Mouse (Mus musculus) myocyte (in vitro differentiated cells): Measurements from ENCODE around the gene Npepps. TPM values are rescaled to one million over a fixed set of nuclear protein-coding genes. Genes with fewer than 3 reads are reported as not detected.

Experiments
- H3K27me3 ChIP-seq: one replicate; pipeline ENCODE4 v1.6.1; 2011; ENCODE audit not compliant: control insufficient read depth, insufficient read depth, insufficient read length
- H3K36me3 ChIP-seq: one replicate; pipeline ENCODE4 v1.6.1; 2011; ENCODE audit not compliant: control insufficient read depth, insufficient read depth
- H3K4me2 ChIP-seq: one replicate; pipeline ENCODE4 v1.6.1; 2011; ENCODE audit warnings: low read depth, control low read depth
- H3K4me3 ChIP-seq: one replicate; pipeline ENCODE4 v1.5.1; 2011; ENCODE audit warnings: mild to moderate bottlenecking, control low read depth, moderate library complexity
- H3K79me2 ChIP-seq: one replicate; pipeline ENCODE4 v1.6.1; 2011; ENCODE audit not compliant: control insufficient read depth, insufficient read depth
- H3ac ChIP-seq: one replicate; pipeline ENCODE4 v1.6.1; 2011; ENCODE audit not compliant: control insufficient read depth, insufficient read length
- CEBPB ChIP-seq: IDR thresholded peaks from 2 replicates; pipeline ENCODE4 v1.6.1; 2011; ENCODE audit warnings: mild to moderate bottlenecking, moderate library complexity; ENCODE audit not compliant: poor library complexity, insufficient read depth, severe bottlenecking
- E2F4 ChIP-seq: IDR thresholded peaks from one replicate; pipeline ENCODE4 v1.6.1; 2011; ENCODE audit warnings: mild to moderate bottlenecking, control low read depth, moderate library complexity; ENCODE audit not compliant: insufficient read depth
- MAX ChIP-seq: IDR thresholded peaks from one replicate; pipeline ENCODE4 v1.6.1; 2011; ENCODE audit warnings: low read depth, mild to moderate bottlenecking, control low read depth
- MYOD1 ChIP-seq, 3 experiments: IDR thresholded peaks; one replicate each; pipeline ENCODE4 v1.6.1; 2011; ENCODE audit warnings: control low read depth in 2 of 3, low read depth in 2 of 3, mild to moderate bottlenecking in 2 of 3, moderate library complexity in 1 of 3; ENCODE audit not compliant: insufficient read length in 2 of 3, control insufficient read depth in 1 of 3
- MYOG ChIP-seq, 3 experiments: IDR thresholded peaks; one replicate each; pipeline ENCODE4 v1.6.1; 2011; ENCODE audit warnings: control low read depth in 2 of 3, low read depth in 2 of 3, mild to moderate bottlenecking in 2 of 3; ENCODE audit not compliant: insufficient read length in 2 of 3, control insufficient read depth in 1 of 3, insufficient read depth in 1 of 3
- POLR2A ChIP-seq: IDR thresholded peaks from one replicate; pipeline ENCODE4 v1.6.1; 2011; ENCODE audit warnings: low read depth, mild to moderate bottlenecking, control low read depth, moderate library complexity; ENCODE audit not compliant: insufficient read length
- POLR2AphosphoS2 ChIP-seq: IDR thresholded peaks from one replicate; pipeline ENCODE4 v1.6.1; 2011; ENCODE audit warnings: low read depth, control low read depth; ENCODE audit not compliant: insufficient read length
- REST ChIP-seq: IDR thresholded peaks from one replicate; pipeline ENCODE4 v1.6.1; 2011; ENCODE audit warnings: mild to moderate bottlenecking, control low read depth, moderate library complexity; ENCODE audit not compliant: insufficient read depth, insufficient read length
- SRF ChIP-seq: IDR thresholded peaks from one replicate; pipeline ENCODE4 v1.6.1; 2011; ENCODE audit warnings: low read depth; ENCODE audit not compliant: control insufficient read depth, insufficient read length
- TCF12 ChIP-seq: IDR thresholded peaks from one replicate; pipeline ENCODE4 v1.6.1; 2011; ENCODE audit warnings: mild to moderate bottlenecking, control low read depth; ENCODE audit not compliant: poor library complexity, insufficient read depth, severe bottlenecking
- TCF3 ChIP-seq: IDR thresholded peaks from one replicate; pipeline ENCODE4 v1.6.1; 2011; ENCODE audit warnings: low read depth, control low read depth; ENCODE audit not compliant: insufficient read length
- USF1 ChIP-seq: IDR thresholded peaks from one replicate; pipeline ENCODE4 v1.6.1; 2011; ENCODE audit warnings: low read depth, mild to moderate bottlenecking, control low read depth, moderate library complexity
- polyA plus RNA-seq: library from polyadenylated mRNA; unstranded; fragments of >200 nt; fragmentation: generic; extraction: Trizol; gene quantifications from one replicate; pipeline ENCODE4 v1.2.1, GENCODE M21; 2012; ENCODE audit warnings: missing spikeins

Gene Npepps
- polyA plus RNA-seq, 1 experiment = 45.6 TPM

GRCm38 (mm10) chr11:97176851-97177250 is 103.6 kb downstream of the Npepps start:
- no peak overlapping the region for H3K4me3 ChIP-seq
- H3K4me2 ChIP-seq = no peak overlapping the region
- peaks cover 46% of the 10 kb centered on the region for H3K79me2 ChIP-seq
- no peaks in the 10 kb centered on the region for H3K27me3 ChIP-seq
- no peak overlapping the region for H3ac ChIP-seq
- TF ChIP-seq MYOG (IDR thresholded peaks at IDR 0.05; ENCODE audit: control insufficient read depth in 1 of 3, insufficient read depth in 1 of 3, insufficient read length in 2 of 3, low read depth in 2 of 3) = no peak
- TF ChIP-seq SRF = no peak
- no peak for TF ChIP-seq MYOD1 (IDR thresholded peaks at IDR 0.05; ENCODE audit: control insufficient read depth in 1 of 3, insufficient read length in 2 of 3, low read depth in 2 of 3)
- no peak for TF ChIP-seq POLR2A
- TF ChIP-seq USF1 = no peak
- H3K36me3 ChIP-seq = peaks cover 89% of the 10 kb centered on the region

DNA sequence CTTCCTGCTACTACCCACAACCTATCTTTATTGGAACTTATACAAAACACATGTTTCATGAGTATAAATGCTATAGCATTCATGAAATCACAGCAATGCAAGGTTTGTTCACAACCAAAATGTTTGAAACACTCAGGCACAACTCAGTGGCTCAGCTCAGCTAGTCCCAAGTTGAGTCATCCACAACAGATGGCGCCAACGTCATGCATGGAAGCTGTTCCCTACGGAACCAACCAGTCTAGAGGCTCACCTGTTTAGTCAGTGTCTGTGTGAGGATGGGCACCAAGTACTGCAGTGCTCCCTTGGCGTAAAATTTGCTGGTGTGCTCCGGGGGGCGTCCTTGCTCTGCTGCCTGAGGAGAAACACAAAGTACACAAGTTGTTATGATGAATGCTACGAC is 104.9 kb downstream of the Npepps start:
- H3ac ChIP-seq = no peak overlapping the region
- TF ChIP-seq CEBPB (no peak), TCF12 (no peak)

DNA sequence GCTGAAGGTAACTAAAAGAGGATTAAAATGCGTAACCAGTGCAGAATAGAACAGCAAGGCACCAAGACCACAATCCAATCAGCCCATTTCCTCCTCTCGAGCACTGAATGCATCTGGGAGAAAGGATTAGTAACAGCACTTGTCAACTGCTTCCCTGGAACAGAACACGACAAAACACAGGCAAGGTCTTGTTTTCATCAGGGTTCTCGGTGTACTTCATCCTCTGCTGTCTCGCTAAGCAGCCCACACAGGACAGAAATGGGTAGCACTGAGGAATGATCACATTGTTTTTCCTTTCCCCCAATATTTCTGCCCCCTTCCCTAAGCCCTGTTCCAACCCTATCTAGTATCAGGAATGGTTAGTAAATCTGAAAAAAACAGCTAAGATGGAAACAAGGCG is 120.1 kb downstream of the Npepps start:
- TF ChIP-seq USF1 = no peak
- no peak for TF ChIP-seq E2F4
- no peak for TF ChIP-seq MYOG (IDR thresholded peaks at IDR 0.05; ENCODE audit: control insufficient read depth in 1 of 3, insufficient read depth in 1 of 3, insufficient read length in 2 of 3, low read depth in 2 of 3)
- no peak for TF ChIP-seq CEBPB
- no peak for TF ChIP-seq TCF12
- no peak for TF ChIP-seq MYOD1 (IDR thresholded peaks at IDR 0.05; ENCODE audit: control insufficient read depth in 1 of 3, insufficient read length in 2 of 3, low read depth in 2 of 3)
- TF ChIP-seq POLR2AphosphoS2 = no peak
- no peak for TF ChIP-seq TCF3
- TF ChIP-seq REST = no peak
- H3K27me3 ChIP-seq = no peaks in the 10 kb centered on the region
- H3K79me2 ChIP-seq = no peaks in the 10 kb centered on the region
- no peak overlapping the region for H3ac ChIP-seq
- H3K36me3 ChIP-seq = peaks cover 85% of the 10 kb centered on the region
- no peak overlapping the region for H3K4me3 ChIP-seq
- no peak overlapping the region for H3K4me2 ChIP-seq

More for the DNA sequence above, 104.9 kb downstream of the Npepps start:
- Histone ChIP-seq H3K4me3 (no peak overlapping the region), H3K79me2 (peaks cover 33% of the 10 kb centered on the region), H3K27me3 (no peaks in the 10 kb centered on the region), H3K36me3 (peaks cover 89% of the 10 kb centered on the region), H3K4me2 (no peak overlapping the region)

GRCm38 (mm10) chr11:97156999-97157398 is 123.4 kb downstream of the Npepps start:
- no peak overlapping the region for H3K4me2 ChIP-seq
- H3K36me3 ChIP-seq = peaks cover 53% of the 10 kb centered on the region
- H3K79me2 ChIP-seq = no peaks in the 10 kb centered on the region
- no peak overlapping the region for H3ac ChIP-seq
- no peak overlapping the region for H3K4me3 ChIP-seq
- H3K27me3 ChIP-seq = no peaks in the 10 kb centered on the region
- TF ChIP-seq USF1 (no peak), REST (no peak), MAX (no peak), POLR2A (no peak), POLR2AphosphoS2 (no peak), TCF3 (no peak), SRF (no peak), MYOD1 (IDR thresholded peaks at IDR 0.05; ENCODE audit: control insufficient read depth in 1 of 3, insufficient read length in 2 of 3, low read depth in 2 of 3) (no peak)

Other genes starting within 250 kb of the Npepps start
- 1.4 TPM for gene Lrrc46, start 239.2 kb downstream of the Npepps start, polyA plus RNA-seq
- gene Mrpl10, start 239.1 kb downstream of the Npepps start, polyA plus RNA-seq = 66.0 TPM
- gene Osbpl7, start 230.0 kb downstream of the Npepps start, polyA plus RNA-seq = 1.4 TPM
- not detected for gene Tbx21, start 165.3 kb downstream of the Npepps start, polyA plus RNA-seq
- 0.22 TPM for gene Tbkbp1, start 129.1 kb downstream of the Npepps start, polyA plus RNA-seq
- 103 TPM for gene Kpnb1, start 92.8 kb downstream of the Npepps start, polyA plus RNA-seq
- gene Mrpl45, start 35.1 kb upstream of the Npepps start, polyA plus RNA-seq = 36.3 TPM
- 0.08 TPM for gene Gpr179, start 71.4 kb upstream of the Npepps start, polyA plus RNA-seq
- gene Socs7, start 81.9 kb upstream of the Npepps start, polyA plus RNA-seq = 19.8 TPM
- 41.9 TPM for gene Arhgap23, start 134.9 kb upstream of the Npepps start, polyA plus RNA-seq
- gene 4933428G20Rik, start 219.7 kb upstream of the Npepps start, polyA plus RNA-seq = 1.0 TPM